Mouse (Mus musculus) ES-E14 (cell line): ENCODE data around the gene Zfp874a. TPM values are rescaled to one million over a fixed set of nuclear protein-coding genes. Genes with fewer than 3 reads are reported as not detected.
"Not testable (repeated sequence)": the region's sequence is repeated elsewhere in the genome, so short reads cannot be mapped to it uniquely, and the experiment has no call there.

Source experiments
- DNase-seq: peaks from one replicate; pipeline ENCODE4 v3.0.0-alpha.2; 2013; ENCODE audit warnings: low read depth, low spot score
- H3K27ac ChIP-seq: 2 replicates; pipeline ENCODE4 v1.5.1; 2012; ENCODE audit warnings: low read depth, mild to moderate bottlenecking, low read length, moderate library complexity, mixed read lengths; ENCODE audit not compliant: poor library complexity, insufficient read depth, severe bottlenecking
- H3K36me3 ChIP-seq: 2 replicates; pipeline ENCODE4 v1.6.1; 2012; ENCODE audit warnings: mild to moderate bottlenecking, low read length, moderate library complexity, mixed read lengths; ENCODE audit not compliant: control insufficient read depth, poor library complexity, insufficient read depth, severe bottlenecking
- H3K4me1 ChIP-seq, 2 experiments: fragments of 150-350 bp in 1 of 2; sonication (generic) in 1 of 2; 2 replicates each; pipeline ENCODE4 v1.6.1; 2012; ENCODE audit warnings: low read length in 2 of 2, mild to moderate bottlenecking in 1 of 2, mixed read lengths in 1 of 2; ENCODE audit not compliant: control insufficient read depth in 2 of 2, insufficient read depth in 2 of 2, poor library complexity in 1 of 2
- H3K4me3 ChIP-seq, 2 experiments: fragments of 150-350 bp in 1 of 2; sonication (generic) in 1 of 2; 2 replicates each; pipeline ENCODE4 v1.5.1; 2012; ENCODE audit warnings: low read length in 2 of 2, low read depth in 1 of 2, mild to moderate bottlenecking in 1 of 2, mixed read lengths in 1 of 2; ENCODE audit not compliant: insufficient read depth in 1 of 2, poor library complexity in 1 of 2, severe bottlenecking in 1 of 2
- H3K9ac ChIP-seq: 2 replicates; pipeline ENCODE4 v1.6.1; 2012; ENCODE audit warnings: low read depth, mild to moderate bottlenecking, low read length, mixed read lengths; ENCODE audit not compliant: poor library complexity, insufficient read depth, severe bottlenecking
- H3K9me3 ChIP-seq: fragments of 150-350 bp; sonication (generic); 2 replicates; pipeline ENCODE4 v1.6.1; 2012; ENCODE audit warnings: low read depth, mild to moderate bottlenecking, low read length; ENCODE audit not compliant: control insufficient read depth, insufficient read depth
- HCFC1 ChIP-seq: IDR thresholded peaks from 2 replicates; pipeline ENCODE4 v1.6.1; 2012; ENCODE audit warnings: low read length, inconsistent platforms, borderline replicate concordance; ENCODE audit not compliant: insufficient read depth
- in situ Hi-C, 2 experiments: fragments of 600-800 bp; cut with MboI; formaldehyde crosslinking; loops; one replicate each; pipeline ENCODE4 v1.15.1; 2025; ENCODE audit warnings: low sequenced_read_pairs in 2 of 2, inconsistent platforms in 1 of 2; ENCODE audit not compliant: unreplicated experiment in 2 of 2
- total RNA-seq: library from RNA; depleted of rRNA; stranded (reverse); fragments of 300-350 nt; gene quantifications from 2 replicates; pipeline ENCODE4 v1.2.3, GENCODE M21; 2012; rRNA removed

The Zfp874a gene
- total RNA-seq, 1 experiment = 11.5 TPM

DNA sequence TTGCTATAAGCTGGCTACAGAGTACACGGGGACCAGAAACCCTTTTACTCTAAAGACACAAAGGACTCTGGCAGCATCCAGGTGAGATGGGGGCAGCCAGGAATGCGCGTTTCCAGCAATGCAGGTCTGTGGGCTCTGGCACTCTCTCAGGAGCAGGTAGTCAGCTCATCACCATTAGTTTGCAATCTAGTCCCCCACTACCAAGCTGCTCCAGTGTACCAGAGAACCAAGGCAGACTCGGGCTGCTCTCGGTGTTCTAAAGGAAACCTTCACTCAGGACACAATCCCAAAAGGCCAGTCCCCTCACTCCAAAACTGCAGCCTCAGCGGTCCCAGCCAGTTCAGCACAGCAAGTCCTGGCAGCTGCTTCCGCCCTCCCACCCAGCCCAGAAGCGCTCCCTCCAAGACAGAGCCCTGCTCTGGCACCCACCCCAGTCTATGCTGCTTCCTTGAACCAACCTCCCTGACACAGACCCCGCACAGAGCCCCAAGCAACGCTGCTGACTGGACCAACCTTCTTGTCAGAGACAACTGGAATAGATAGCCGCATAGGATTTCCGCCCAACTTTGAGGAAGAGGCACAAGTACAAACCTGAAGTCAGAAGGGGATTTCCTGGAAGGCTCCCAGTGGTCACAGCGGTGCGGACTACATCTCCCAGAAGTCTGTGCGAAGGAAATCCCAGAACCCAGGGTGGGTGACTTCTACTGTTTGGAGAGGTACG is 52.1 kb downstream of the Zfp874a start, which contains the start of gene Zfp429:
Zfp429 (minus strand) TSS at position 637 of the 721 bp plus-strand sequence.
- H3K4me3 ChIP-seq = peak within 1 kb of the TSS; percentile 26 to 53
- not testable (repeated sequence) for H3K9me3 ChIP-seq, H3K4me1 ChIP-seq, H3K9ac ChIP-seq, H3K36me3 ChIP-seq, H3K27ac ChIP-seq, DNase-seq
- in situ Hi-C loops = loop anchor here in 1 of 2 experiments (25.0 kb wide), 1 partner anchor 237 kb away; the partner anchor contains the start of gene Rsl1
- peak; percentile 74; the same call in 1 of the 2 replicates for TF ChIP-seq HCFC1

GRCm38 (mm10) chr13:67376255-67376654 is 75.2 kb downstream of the Zfp874a start:
- not testable (repeated sequence) for H3K4me3 ChIP-seq, H3K9ac ChIP-seq, H3K36me3 ChIP-seq, H3K9me3 ChIP-seq, H3K4me1 ChIP-seq, H3K27ac ChIP-seq, DNase-seq
- in situ Hi-C loops = loop anchor here (10.0 to 25.0 kb wide), 2 partner anchors 211 to 214 kb away; partner anchors contain the start of gene Rsl1 (in 1 of the 2)

DNA sequence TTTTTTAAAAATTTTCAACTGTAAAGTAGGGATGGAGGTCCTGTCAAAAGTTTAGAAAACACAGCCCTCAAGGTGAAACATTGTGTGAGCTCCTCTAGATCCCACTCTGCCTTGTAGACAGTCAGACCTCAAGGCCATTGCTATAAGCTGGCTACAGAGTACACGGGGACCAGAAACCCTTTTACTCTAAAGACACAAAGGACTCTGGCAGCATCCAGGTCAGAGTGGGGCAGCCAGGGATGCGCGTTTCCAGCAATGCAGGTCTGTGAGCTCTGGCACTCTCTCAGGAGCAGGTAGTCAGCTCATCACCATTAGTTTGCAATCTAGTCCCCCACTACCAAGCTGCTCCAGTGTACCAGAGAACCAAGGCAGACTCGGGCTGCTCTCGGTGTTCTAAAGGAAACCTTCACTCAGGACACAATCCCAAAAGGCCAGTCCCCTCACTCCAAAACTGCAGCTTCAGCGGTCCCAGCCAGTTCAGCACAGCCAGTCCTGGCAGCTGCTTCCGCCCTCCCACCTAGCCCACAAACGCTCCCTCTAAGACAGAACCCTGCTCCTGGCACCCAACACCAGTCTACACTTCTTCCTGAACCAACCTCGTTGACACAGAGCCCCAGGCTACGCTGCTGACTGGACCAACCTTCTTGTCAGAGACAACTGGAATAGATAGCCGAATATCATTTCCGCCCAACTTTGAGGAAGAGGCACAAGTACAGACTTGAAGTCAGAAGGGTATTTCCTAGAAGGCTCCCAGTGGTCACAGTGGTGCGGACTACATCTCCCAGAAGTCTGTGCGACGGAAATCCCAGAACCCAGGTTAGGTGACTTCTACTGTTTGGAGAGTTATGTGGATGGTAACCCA is 76.1 kb downstream of the Zfp874a start, which contains the start of the genes Gm28041 and Zfp456:
Gm28041 (minus strand) TSS at position 684 of the 862 bp plus-strand sequence.
Zfp456 (minus strand) TSS at position 761 of the 862 bp plus-strand sequence.
- in situ Hi-C loops = loop anchor here (10.0 to 25.0 kb wide), 2 partner anchors 210 to 213 kb away; partner anchors contain the start of gene Rsl1 (in 1 of the 2)
- H3K36me3 ChIP-seq, H3K9me3 ChIP-seq, H3K27ac ChIP-seq, H3K4me1 ChIP-seq: not testable (repeated sequence)
- TF ChIP-seq HCFC1 = peak; percentile 79; the same call in 1 of the 2 replicates
- Histone ChIP-seq H3K9ac (peak within 1 kb of the TSS; percentile 66), H3K4me3 (peak within 1 kb of the TSS; percentile 68 to 71)
- DNase-seq = peak; percentile 40

Other genes starting within 250 kb of the Zfp874a start
- gene Zfp458, start 173.2 kb downstream of the Zfp874a start, total RNA-seq = 1.4 TPM in 2 replicates
- gene Zfp457, start 145.1 kb downstream of the Zfp874a start, total RNA-seq = 1.2 TPM in 2 replicates
- gene Zfp595, start 119.1 kb downstream of the Zfp874a start, total RNA-seq = 3.5 and 4.3 TPM in 2 replicates
- gene Gm28044, start 91.1 kb downstream of the Zfp874a start, total RNA-seq = not detected in 2 replicates
- 6.1 and 6.9 TPM in 2 replicates for gene Zfp953, start 91.0 kb downstream of the Zfp874a start, total RNA-seq
- gene Gm28041, start 75.9 kb downstream of the Zfp874a start, total RNA-seq = 0.74 and 0.80 TPM in 2 replicates
- 1.9 and 2.3 TPM in 2 replicates for gene Zfp456, start 75.8 kb downstream of the Zfp874a start, total RNA-seq
- gene Zfp429, start 51.8 kb downstream of the Zfp874a start, total RNA-seq = 4.3 and 10.1 TPM in 2 replicates
- gene Zfp459, start 30.2 kb downstream of the Zfp874a start, total RNA-seq = 15.7 and 25.5 TPM in 2 replicates
- 6.3 and 12.1 TPM in 2 replicates for gene Zfp874b, start 32.6 kb upstream of the Zfp874a start, total RNA-seq
- gene Zfp58, start 48.9 kb upstream of the Zfp874a start, total RNA-seq = 4.2 and 5.4 TPM in 2 replicates
- gene Gm26965, start 74.5 kb upstream of the Zfp874a start, total RNA-seq = 0.18 TPM in 1 of 2 replicates, not detected in the other
- 12.6 and 14.6 TPM in 2 replicates for gene Zfp87, start 74.6 kb upstream of the Zfp874a start, total RNA-seq
- gene Zfp748, start 102.2 kb upstream of the Zfp874a start, total RNA-seq = 7.1 and 8.7 TPM in 2 replicates
- gene Zfp729b, start 158.1 kb upstream of the Zfp874a start, total RNA-seq = 23.2 and 25.1 TPM in 2 replicates
- gene Gm49345, start 186.1 kb upstream of the Zfp874a start, total RNA-seq = 4.2 and 7.7 TPM in 2 replicates
- gene Zfp729a, start 186.2 kb upstream of the Zfp874a start, total RNA-seq = 6.4 and 6.8 TPM in 2 replicates
- gene Zfp738, start 235.4 kb upstream of the Zfp874a start, total RNA-seq = 12.8 and 16.6 TPM in 2 replicates